ENCODE assay signal across 10 mouse cellular contexts in the genomic region with DNA sequence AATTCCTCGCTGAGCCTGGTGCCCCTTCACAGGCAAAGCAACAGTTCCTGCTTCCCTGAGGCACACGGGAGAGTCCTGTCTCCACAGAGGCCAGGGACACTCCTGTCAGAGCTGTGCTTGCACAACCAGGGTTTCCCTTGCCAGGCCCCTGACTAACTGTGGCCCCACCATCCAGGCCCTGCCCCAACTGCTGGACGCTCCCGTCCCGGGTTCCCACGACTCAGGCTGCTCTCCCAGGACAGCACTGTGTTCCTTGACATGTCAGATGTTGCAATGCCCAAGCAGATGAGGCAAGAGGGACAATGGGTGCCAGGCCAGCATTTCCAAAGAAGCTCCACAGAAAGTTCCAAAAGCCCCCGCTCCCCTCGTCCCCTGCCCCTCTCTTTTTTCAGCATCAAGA.
DNase-seq lines count a peak whose midpoint lies in the region; ATAC-seq lines count a peak whose summit lies in the region.
"Had no signal": no experiment of that assay in that cellular context is flagged by ENCODE, and none has a peak within 500 bp of the region (broad histone marks: within the 10 kb centered on the region; RNA-seq: fewer than 3 reads in every experiment).

No protein-coding gene starts in this region.

- no peak for ATAC-seq in limb, embryonic 15.5 days (ENCODE audit: insufficient number of reproducible peaks, low FRiP score, low TSS enrichment, low read depth)
- no peak for ATAC-seq in erythroblast, adult 5-6 weeks (replicated peaks; ENCODE audit: low FRiP score, poor library complexity, severe bottlenecking)

- DNase-seq in urinary bladder, adult 18-20 months (ENCODE audit: low spot score in 2 of 2): peak; percentile 35 to 75
- no peak for DNase-seq in urinary bladder, adult 2 months (ENCODE audit: low spot score)
- DNase-seq in fibroblast of lung, adult 2 months (ENCODE audit: low read depth): peak; percentile 74
- DNase-seq in left cerebral cortex, adult 18-20 months (ENCODE audit: low spot score in 2 of 2): no peak
- DNase-seq in kidney, adult 11 months: no peak
- no peak for DNase-seq in cerebellum, adult 11-12 months
- DNase-seq: cerebellum, adult 9-11 months had no signal

- H3K4me3 ChIP-seq in limb, embryonic 15.5 days: no peak overlapping the region
- H3K4me3 ChIP-seq: midbrain, embryonic 12.5 days had no signal

- H3K27me3 ChIP-seq in limb, embryonic 15.5 days: no peaks in the 10 kb centered on the region
- H3K27me3 ChIP-seq: midbrain, embryonic 12.5 days had no signal

- no peak overlapping the region for H3K4me2 ChIP-seq in limb, embryonic 15.5 days
- H3K4me2 ChIP-seq: midbrain, embryonic 12.5 days had no signal

- H3K9me3 ChIP-seq in limb, embryonic 15.5 days: no peaks in the 10 kb centered on the region
- H3K9me3 ChIP-seq: midbrain, embryonic 12.5 days had no signal

- WGBS in limb, embryonic 15.5 days: 54% methylated on average over 8 of the region's 8 CpGs

- H3K4me1 ChIP-seq in limb, embryonic 15.5 days: peaks cover 46% of the 10 kb centered on the region

- no peak overlapping the region for H3K9ac ChIP-seq in limb, embryonic 15.5 days
- H3K9ac ChIP-seq: midbrain, embryonic 12.5 days had no signal

- H3K27ac ChIP-seq in limb, embryonic 15.5 days: 0 out of 2 replicates have a peak overlapping the region, but pooled peaks have one; percentile 4
- H3K27ac ChIP-seq: midbrain, embryonic 12.5 days had no signal

- no peaks in the 10 kb centered on the region for H3K36me3 ChIP-seq in limb, embryonic 15.5 days
- H3K36me3 ChIP-seq: midbrain, embryonic 12.5 days had no signal

Comparison
In these comparisons a context has a peak if more than half of its experiments do, and no peak if none do; other contexts are left out.
1. DNase-seq: peak in urinary bladder, adult 18-20 months (2 of 2) and fibroblast of lung, adult 2 months (single experiment); none in urinary bladder, adult 2 months (single experiment), left cerebral cortex, adult 18-20 months (0 of 2), kidney, adult 11 months (single experiment) and cerebellum, adult 11-12 months (single experiment).